Mouse (Mus musculus): ENCODE results near the gene Pax6. TPM values are rescaled to one million over a fixed set of nuclear protein-coding genes. Genes with fewer than 3 reads are reported as not detected.
A peak's percentile ranks its signal among the peaks of the same experiment; 100 is the strongest.

The Pax6 gene
- polyA plus RNA-seq, 1 experiment from 2014 or later: 0.39 TPM

DNA sequence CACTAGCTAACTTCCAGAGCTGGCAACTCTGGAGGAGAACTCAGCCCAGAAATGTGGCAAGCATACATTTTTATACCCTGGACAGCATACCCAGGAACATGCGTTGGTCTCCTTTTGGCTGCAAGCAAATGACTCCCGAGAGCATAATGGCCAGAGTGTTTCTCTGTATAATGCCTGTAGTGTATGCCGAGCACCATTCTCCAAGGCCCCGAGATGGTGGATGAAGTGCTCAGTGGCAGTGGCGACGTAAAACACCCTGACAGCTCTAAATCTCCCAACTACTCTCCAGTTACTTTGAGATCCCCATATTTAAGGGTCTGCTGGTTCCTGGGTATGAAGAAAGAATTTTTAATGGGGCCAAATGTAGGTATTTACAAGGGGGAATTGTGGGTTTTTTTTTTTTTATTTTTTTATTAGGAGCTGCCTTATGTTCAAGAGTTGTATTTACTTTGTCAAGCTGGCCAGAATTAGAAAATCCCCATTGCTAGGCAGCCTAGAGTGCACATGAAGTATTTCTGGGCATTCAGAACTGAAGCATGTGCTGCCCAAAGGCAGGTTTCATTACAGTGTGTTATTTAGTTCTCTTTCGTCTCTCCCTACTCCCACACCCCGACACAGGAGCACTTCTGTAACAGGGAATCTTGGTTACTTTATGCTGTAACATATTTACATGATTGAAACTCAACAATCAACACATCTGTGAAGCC is 46.9 kb downstream of the Pax6 start:
- Histone ChIP-seq H3K4me1 (peaks cover 36% of the 10 kb centered on the region), H3K27me3 (no peaks in the 10 kb centered on the region), H3K36me3 (no peaks in the 10 kb centered on the region), H3K4me3 (no peak overlapping the region), H3K4me2 (replicated peaks) (peak overlapping the region; percentile 30), H3K9me3 (no peaks in the 10 kb centered on the region), H3K27ac (peak overlapping the region; percentile 53), H3K9ac (no peak overlapping the region)
- ATAC-seq (ENCODE audit: low FRiP score, low read depth): peak; percentile 70
- WGBS: 40% methylated on average over 8 of the region's 8 CpGs

DNA sequence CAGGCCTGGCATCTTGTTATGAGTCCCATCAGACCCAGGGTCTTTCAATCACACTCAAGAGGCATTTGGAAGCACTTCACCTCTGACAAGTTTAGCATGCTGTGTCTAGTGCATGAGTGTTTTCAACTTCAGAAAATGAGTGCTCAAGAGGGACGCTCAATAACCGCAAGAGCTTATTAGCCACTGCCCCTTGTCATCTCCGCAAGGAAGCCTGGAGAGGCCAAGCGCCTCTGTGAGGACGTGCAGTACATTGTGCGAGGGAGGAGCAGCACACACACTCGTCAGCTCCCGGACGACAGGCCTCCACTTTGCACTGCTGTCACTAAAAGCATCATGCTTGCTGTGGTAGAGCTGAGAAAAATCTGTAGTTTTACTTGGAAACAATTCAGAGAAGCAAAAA is 58.0 kb downstream of the Pax6 start:
- Histone ChIP-seq H3K4me1 (no peaks in the 10 kb centered on the region), H3K27me3 (no peaks in the 10 kb centered on the region), H3K36me3 (no peaks in the 10 kb centered on the region), H3K4me2 (replicated peaks) (no peak overlapping the region), H3K27ac (no peak overlapping the region), H3K9me3 (no peaks in the 10 kb centered on the region), H3K9ac (no peak overlapping the region), H3K4me3 (no peak overlapping the region)
- ATAC-seq (ENCODE audit: low FRiP score, low read depth): no peak
- WGBS: 78% methylated on average over 9 of the region's 9 CpGs

DNA sequence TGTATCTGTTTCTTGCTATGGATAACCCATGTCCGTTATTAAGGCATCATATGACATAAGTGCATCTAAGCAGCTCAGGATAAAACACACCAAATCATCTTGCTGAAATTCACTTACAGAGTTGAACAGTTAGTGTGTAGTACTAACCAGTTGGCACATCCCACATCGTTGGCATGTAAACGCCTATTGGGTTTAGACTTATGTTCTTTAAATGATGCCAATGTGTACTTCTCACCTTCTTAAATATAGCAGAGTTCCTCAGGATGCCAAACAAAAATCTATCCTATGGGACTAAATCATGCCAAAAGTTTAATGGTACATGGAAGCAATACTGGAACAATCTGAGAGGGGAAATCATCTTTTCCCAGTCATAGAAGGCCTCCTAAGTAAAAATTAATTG is 62.0 kb downstream of the Pax6 start:
- no peak for ATAC-seq (ENCODE audit: low FRiP score, low read depth)
- no peaks in the 10 kb centered on the region for H3K9me3 ChIP-seq
- 87% methylated on average over 3 of the region's 3 CpGs for WGBS

DNA sequence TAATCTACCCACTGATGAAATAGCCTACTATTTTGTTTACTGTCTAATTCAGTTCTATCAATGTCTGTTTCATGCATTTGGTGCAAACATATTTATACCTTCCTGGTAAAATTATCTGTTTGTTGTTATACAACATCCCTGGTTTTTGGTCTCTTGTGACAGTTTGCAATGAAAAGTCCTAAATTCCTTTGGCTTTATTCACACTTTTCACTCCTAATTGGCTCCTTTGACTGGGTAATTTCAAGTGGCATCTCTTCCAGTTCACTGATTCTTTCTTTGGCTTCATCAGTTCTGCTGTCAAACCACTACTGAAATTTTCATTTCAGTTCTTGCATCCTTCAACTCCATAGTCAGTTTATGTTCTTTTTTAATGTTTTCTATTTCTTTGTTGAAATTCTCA is 67.5 kb downstream of the Pax6 start:
- no peak overlapping the region for H3K9ac ChIP-seq
- H3K4me3 ChIP-seq: no peak overlapping the region
- no peaks in the 10 kb centered on the region for H3K36me3 ChIP-seq
- H3K4me2 ChIP-seq (replicated peaks): no peak overlapping the region
- no peak overlapping the region for H3K27ac ChIP-seq
- H3K4me1 ChIP-seq: no peaks in the 10 kb centered on the region
- no peaks in the 10 kb centered on the region for H3K9me3 ChIP-seq
- no peaks in the 10 kb centered on the region for H3K27me3 ChIP-seq
- ATAC-seq (ENCODE audit: low FRiP score, low read depth): no peak

More for the DNA sequence above, 62.0 kb downstream of the Pax6 start:
- Histone ChIP-seq H3K4me3 (no peak overlapping the region), H3K4me1 (no peaks in the 10 kb centered on the region), H3K4me2 (replicated peaks) (no peak overlapping the region), H3K27ac (no peak overlapping the region), H3K9ac (no peak overlapping the region), H3K27me3 (no peaks in the 10 kb centered on the region), H3K36me3 (no peaks in the 10 kb centered on the region)

DNA sequence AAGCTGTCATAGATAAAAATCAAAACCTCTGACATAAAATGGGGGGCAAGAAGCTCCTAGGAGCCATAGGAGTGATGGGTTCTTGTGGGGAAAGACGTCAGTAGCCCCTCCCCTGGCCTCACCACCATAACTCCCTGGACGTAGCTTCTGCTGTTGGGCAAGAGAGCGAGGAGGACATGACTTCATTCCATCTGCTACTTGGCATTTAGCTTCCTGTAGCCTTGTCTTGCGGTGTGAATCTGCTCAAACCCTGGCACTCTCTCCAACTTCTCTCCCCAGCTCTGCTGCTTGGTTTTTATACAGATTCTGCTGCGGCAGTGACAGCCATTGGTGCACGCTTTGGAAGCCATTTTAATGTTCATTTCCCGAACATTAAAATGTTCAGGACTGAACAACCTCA is 78.2 kb downstream of the Pax6 start:
- no peak for ATAC-seq (ENCODE audit: low FRiP score, low read depth)
- no peaks in the 10 kb centered on the region for H3K27me3 ChIP-seq
- WGBS: 67% methylated on average over 7 of the region's 7 CpGs

More for the DNA sequence above, 78.2 kb downstream of the Pax6 start:
- no peak overlapping the region for H3K4me2 ChIP-seq (replicated peaks)
- no peaks in the 10 kb centered on the region for H3K36me3 ChIP-seq
- H3K27ac ChIP-seq: no peak overlapping the region
- no peak overlapping the region for H3K4me3 ChIP-seq
- H3K9ac ChIP-seq: no peak overlapping the region
- no peaks in the 10 kb centered on the region for H3K4me1 ChIP-seq
- no peaks in the 10 kb centered on the region for H3K9me3 ChIP-seq

Other genes starting within 250 kb of the Pax6 start
- 39.5 and 44.7 TPM in 2 replicates for gene Elp4, start 235.7 kb downstream of the Pax6 start, polyA plus RNA-seq (2015; fragmentation: Nextera tagmentation; extraction: Ambion mirVana)
- 148 and 149 TPM in 2 replicates for gene Immp1l, start 235.7 kb downstream of the Pax6 start, polyA plus RNA-seq (2015; fragmentation: Nextera tagmentation; extraction: Ambion mirVana)

All from limb, embryonic 13.5 days (tissue).